In the genomic region with DNA sequence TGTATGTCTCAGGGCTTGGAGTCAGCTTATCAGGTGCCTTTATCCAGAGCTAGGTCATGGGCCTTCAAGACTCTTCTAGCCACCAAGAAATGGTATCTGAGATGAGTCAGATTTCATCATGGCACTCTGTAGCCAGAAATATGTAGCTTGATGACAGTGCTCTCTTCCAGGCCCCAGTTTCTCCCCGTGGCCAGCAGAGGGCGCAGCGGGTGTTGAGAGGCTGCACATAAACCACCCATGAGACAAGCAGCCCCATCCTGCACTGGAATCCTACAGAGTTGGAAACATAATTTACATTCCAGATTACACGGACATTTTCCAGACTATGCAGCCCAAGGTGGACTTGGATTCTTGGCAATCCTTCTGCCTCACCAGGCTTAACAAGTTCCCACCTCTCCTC, we compare ENCODE assay signal across 9 mouse cellular contexts. TPM values are rescaled to one million over a fixed set of nuclear protein-coding genes. Genes with fewer than 3 reads are reported as not detected.
DNase-seq lines count a peak whose midpoint lies in the region; ATAC-seq and TF ChIP-seq lines count a peak whose summit lies in the region.
"Had no signal": no experiment of that assay in that cellular context is flagged by ENCODE, and none has a peak within 500 bp of the region (broad histone marks: within the 10 kb centered on the region; RNA-seq: fewer than 3 reads in every experiment).

No protein-coding gene starts in this region.

- peak; percentile 25 to 45 for DNase-seq in urinary bladder, adult 18-20 months (ENCODE audit: low spot score in 2 of 2)
- DNase-seq in urinary bladder, postnatal 10 days (ENCODE audit: low spot score), result no peak
- DNase-seq in cerebellum, adult 11-12 months, result peak; percentile 51
- peak; percentile 65 for DNase-seq in gastrocnemius, adult 18-20 months (ENCODE audit: low spot score)
- peak; percentile 88 for DNase-seq in kidney, postnatal 10 days
- peak; percentile 41 to 55 (median 42) for DNase-seq in liver, embryonic 14.5 days (ENCODE audit: low read depth in 3 of 3, low spot score in 3 of 3)
- peak; percentile 61 for DNase-seq in retina, postnatal 7 days (ENCODE audit: low read depth, low spot score)
- DNase-seq in thymus, postnatal 4 days, result peak; percentile 93

- H3K27me3 ChIP-seq in liver, embryonic 14.5 days (ENCODE audit: control insufficient read depth, insufficient read depth, low read length), result no peaks in the 10 kb centered on the region
- H3K27me3 ChIP-seq: limb, embryonic 13.5 days had no signal

- H3K9me3 ChIP-seq in liver, embryonic 14.5 days (ENCODE audit: control insufficient read depth, low read length), result no peaks in the 10 kb centered on the region
- H3K9me3 ChIP-seq: limb, embryonic 13.5 days had no signal

- no peak overlapping the region for H3K9ac ChIP-seq in liver, embryonic 14.5 days (replicated peaks)
- H3K9ac ChIP-seq: limb, embryonic 13.5 days had no signal

- WGBS in liver, embryonic 14.5 days (ENCODE audit: insufficient replicate concordance), result 13% methylated on average over 4 of the region's 4 CpGs

- no peak overlapping the region for H3K4me2 ChIP-seq in liver, embryonic 14.5 days (ENCODE audit: low read depth)
- H3K4me2 ChIP-seq: limb, embryonic 13.5 days had no signal

- H3K4me1 ChIP-seq in liver, embryonic 14.5 days (replicated peaks; ENCODE audit: control insufficient read depth in 2 of 2, insufficient read depth in 2 of 2, low read length in 1 of 2), result no peaks in the 10 kb centered on the region
- H3K4me1 ChIP-seq: limb, embryonic 13.5 days had no signal

- H3K27ac ChIP-seq in liver, embryonic 14.5 days, result no peak overlapping the region
- H3K27ac ChIP-seq: limb, embryonic 13.5 days had no signal

- ATAC-seq in liver, embryonic 14.5 days (ENCODE audit: insufficient read depth), result no peak

- peaks cover 38% of the 10 kb centered on the region for H3K36me3 ChIP-seq in liver, embryonic 14.5 days (replicated peaks; ENCODE audit: control insufficient read depth, insufficient read depth, low read depth)

- no peak overlapping the region for H3K4me3 ChIP-seq in liver, embryonic 14.5 days (ENCODE audit: insufficient read depth in 1 of 2, low read depth in 2 of 2, low read length in 2 of 2)
- H3K4me3 ChIP-seq: limb, embryonic 13.5 days had no signal

- TF ChIP-seq EP300 in liver, embryonic 14.5 days (IDR thresholded peaks at IDR 0.05; ENCODE audit: low read depth), result no peak

- TF ChIP-seq CTCF in liver, embryonic 14.5 days (IDR thresholded peaks at IDR 0.05; ENCODE audit: low read depth), result peak; percentile 94

RNA-seq across cellular contexts. Expression of gene Lhfpl5, which starts 17.6 kb away (rescaled TPM):
- not detected for total RNA-seq in gastrocnemius, adult 18-20 months (2021)
- not detected in 2 replicates for polyA plus RNA-seq in liver, embryonic 14.5 days (2012; rRNA removed)
- not detected in 2 replicates for polyA plus RNA-seq in liver, embryonic 14.5 days (2014; fragmentation: Nextera tagmentation; extraction: Ambion mirVana)

RNA-seq across cellular contexts. Expression of gene Srpk1, which starts 29.5 kb away (rescaled TPM):
- 10 to 100 TPM; 26.7 to 30.4 TPM for total RNA-seq in gastrocnemius, adult 18-20 months (2021)
- 11.5 and 12.9 TPM in 2 replicates for polyA plus RNA-seq in liver, embryonic 14.5 days (2012; rRNA removed)
- polyA plus RNA-seq in liver, embryonic 14.5 days (2014; fragmentation: Nextera tagmentation; extraction: Ambion mirVana), result 40.8 and 41.8 TPM in 2 replicates

RNA-seq across cellular contexts. Expression of gene Clps, which starts 32.4 kb away (rescaled TPM):
- total RNA-seq in gastrocnemius, adult 18-20 months (2021), result not detected
- 1.2 and 3.3 TPM in 2 replicates for polyA plus RNA-seq in liver, embryonic 14.5 days (2012; rRNA removed)
- polyA plus RNA-seq in liver, embryonic 14.5 days (2014; fragmentation: Nextera tagmentation; extraction: Ambion mirVana), result 2.9 and 3.7 TPM in 2 replicates

RNA-seq across cellular contexts. Expression of gene Clpsl2, which starts 43.8 kb away (rescaled TPM):
- not detected for total RNA-seq in gastrocnemius, adult 18-20 months (2021)
- polyA plus RNA-seq in liver, embryonic 14.5 days (2012; rRNA removed), result not detected in 2 replicates
- polyA plus RNA-seq in liver, embryonic 14.5 days (2014; fragmentation: Nextera tagmentation; extraction: Ambion mirVana), result not detected in 2 replicates
- polyA plus RNA-seq: limb, embryonic 13.5 days had no signal
